Comparison of ENCODE assay signal across 16 mouse cellular contexts in genomic region chr7:125519715-125520114, GRCm38 (mm10).
"Had no signal": no experiment of that assay in that cellular context is flagged by ENCODE, and none has a peak within 500 bp of the region (broad histone marks: within the 10 kb centered on the region; RNA-seq: fewer than 3 reads in every experiment).

No protein-coding gene starts in this region.

- H3K27ac ChIP-seq: limb, embryonic 15.5 days; midbrain, embryonic 15.5 days; neural tube, embryonic 12.5 days had no signal

- H3K9me3 ChIP-seq: limb, embryonic 15.5 days; midbrain, embryonic 15.5 days; neural tube, embryonic 12.5 days had no signal

- H3K36me3 ChIP-seq: limb, embryonic 15.5 days; midbrain, embryonic 15.5 days; neural tube, embryonic 12.5 days had no signal

- ATAC-seq: inflammation-experienced regulatory T-cells, adult 6 months; intestine, postnatal 0 days; midbrain, embryonic 15.5 days had no signal

- H3K4me3 ChIP-seq: limb, embryonic 15.5 days; megakaryocyte, embryonic 14.5 days; midbrain, embryonic 15.5 days; neural tube, embryonic 12.5 days had no signal

- H3K27me3 ChIP-seq: limb, embryonic 15.5 days; megakaryocyte, embryonic 14.5 days; midbrain, embryonic 15.5 days; neural tube, embryonic 12.5 days had no signal

- DNase-seq: kidney, adult 8-10 months; kidney, postnatal 25 days; layer of hippocampus, adult 9-11 months; layer of hippocampus, postnatal 36 days; lung, embryonic 14.5 days; lung, postnatal 10 days; lung, postnatal 4 days; right cerebral cortex, postnatal 14 days; thymus, postnatal 25 days had no signal

- H3K4me2 ChIP-seq: limb, embryonic 15.5 days; lung, embryonic 14.5 days; midbrain, embryonic 11.5 days; midbrain, embryonic 15.5 days; neural tube, embryonic 12.5 days had no signal

- H3K9ac ChIP-seq: limb, embryonic 15.5 days; lung, embryonic 14.5 days; midbrain, embryonic 15.5 days; neural tube, embryonic 12.5 days had no signal

- H3K4me1 ChIP-seq: midbrain, embryonic 15.5 days; neural tube, embryonic 12.5 days had no signal
